8 mouse cellular contexts compared by ENCODE assay signal in the genomic region with DNA sequence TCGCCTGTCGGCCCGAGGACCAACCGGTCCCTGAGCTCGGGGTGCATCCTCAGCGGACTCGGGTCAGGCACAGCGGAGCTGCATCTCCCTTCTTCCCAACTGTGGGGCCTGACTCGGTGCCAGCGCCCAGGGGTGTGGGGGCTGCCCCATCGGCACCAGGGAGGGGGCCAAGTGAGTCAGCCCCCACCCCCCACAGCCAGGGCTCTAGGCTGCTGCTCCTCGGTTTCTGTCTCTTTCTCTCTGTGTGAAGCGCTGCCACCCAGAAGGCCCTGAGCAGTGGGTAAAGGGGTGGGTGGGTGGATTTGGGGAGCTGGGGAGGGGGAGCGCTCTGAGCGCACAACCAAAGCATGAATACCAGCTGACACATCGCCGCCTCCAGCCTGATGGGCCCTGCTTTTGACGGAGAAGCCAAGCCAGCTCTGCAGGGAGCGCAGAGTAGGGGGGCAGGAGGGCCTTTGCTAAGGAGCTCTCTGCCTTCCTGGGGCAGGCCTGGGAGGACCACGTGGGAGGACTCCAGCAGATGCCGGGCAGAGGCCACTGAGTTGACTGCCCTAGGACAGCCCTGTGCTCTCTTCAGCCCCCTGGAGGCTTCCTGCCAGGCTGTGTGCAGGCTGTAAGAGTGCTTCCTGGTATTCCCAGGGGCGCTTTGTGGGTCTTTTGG. TPM values are rescaled to one million over a fixed set of nuclear protein-coding genes. Genes with fewer than 3 reads are reported as not detected.
DNase-seq lines count a peak whose midpoint lies in the region; ATAC-seq lines count a peak whose summit lies in the region.

No protein-coding gene starts in this region.

- H3K36me3 ChIP-seq in heart, embryonic 10.5 days = no peaks in the 10 kb centered on the region
- no peaks in the 10 kb centered on the region for H3K36me3 ChIP-seq in kidney, embryonic 14.5 days (ENCODE audit: control insufficient read depth, insufficient read depth, low read length)
- H3K36me3 ChIP-seq in liver, embryonic 12.5 days = no peaks in the 10 kb centered on the region

- peak; percentile 63 for ATAC-seq in kidney, embryonic 14.5 days (ENCODE audit: low FRiP score, low TSS enrichment)
- no peak for ATAC-seq in liver, embryonic 12.5 days

- DNase-seq in left cerebral cortex, adult 18-20 months (ENCODE audit: low spot score in 2 of 2) = peak; percentile 45 to 65
- DNase-seq in left cerebral cortex, adult 11 months (ENCODE audit: low spot score) = no peak
- peak; percentile 82 for DNase-seq in brain, adult 2 months (ENCODE audit: low read depth, low spot score)
- DNase-seq in heart, embryonic 10.5 days (ENCODE audit: low spot score) = no peak
- peak; percentile 30 for DNase-seq in naive thymus-derived CD4-positive, alpha-beta T cell, adult 2 months (ENCODE audit: low read depth)
- no peak for DNase-seq in adipocyte (ENCODE audit: low spot score)

- peaks cover 97% of the 10 kb centered on the region for H3K27me3 ChIP-seq in heart, embryonic 10.5 days (ENCODE audit: insufficient read depth, poor library complexity, severe bottlenecking)
- peaks cover 67% of the 10 kb centered on the region for H3K27me3 ChIP-seq in kidney, embryonic 14.5 days (ENCODE audit: control insufficient read depth, insufficient read depth, low read length)
- peaks cover 99% of the 10 kb centered on the region for H3K27me3 ChIP-seq in liver, embryonic 12.5 days (replicated peaks)

- peak overlapping the region; percentile 78 for H3K27ac ChIP-seq in heart, embryonic 10.5 days
- H3K27ac ChIP-seq in kidney, embryonic 14.5 days (ENCODE audit: low read depth, low read length) = no peak overlapping the region
- H3K27ac ChIP-seq in liver, embryonic 12.5 days = no peak overlapping the region

- 3% methylated on average over 21 of the region's 22 CpGs for WGBS in heart, embryonic 10.5 days
- WGBS in kidney, embryonic 14.5 days = 2% methylated on average over 20 of the region's 22 CpGs
- 4% methylated on average over 21 of the region's 22 CpGs for WGBS in liver, embryonic 12.5 days (ENCODE audit: insufficient replicate concordance)

- H3K4me2 ChIP-seq in kidney, embryonic 14.5 days (replicated peaks; ENCODE audit: low read depth, low read length) = peak overlapping the region; percentile 99
- peak overlapping the region; percentile 74 for H3K4me2 ChIP-seq in liver, embryonic 12.5 days

- H3K9me3 ChIP-seq in heart, embryonic 10.5 days = no peaks in the 10 kb centered on the region
- no peaks in the 10 kb centered on the region for H3K9me3 ChIP-seq in kidney, embryonic 14.5 days (ENCODE audit: control insufficient read depth, low read length)
- H3K9me3 ChIP-seq in liver, embryonic 12.5 days (replicated peaks) = no peaks in the 10 kb centered on the region

- peak overlapping the region; percentile 74 for H3K4me3 ChIP-seq in heart, embryonic 10.5 days
- H3K4me3 ChIP-seq in kidney, embryonic 14.5 days (ENCODE audit: low read length) = peak overlapping the region; percentile 57
- peak overlapping the region; percentile 54 for H3K4me3 ChIP-seq in liver, embryonic 12.5 days

- peak overlapping the region; percentile 60; the same call in 1 of the 2 replicates for H3K9ac ChIP-seq in kidney, embryonic 14.5 days (ENCODE audit: low read depth, low read length)
- H3K9ac ChIP-seq in liver, embryonic 12.5 days = no peak overlapping the region

- peaks cover 45% of the 10 kb centered on the region for H3K4me1 ChIP-seq in heart, embryonic 10.5 days
- peaks cover 22% of the 10 kb centered on the region for H3K4me1 ChIP-seq in kidney, embryonic 14.5 days (ENCODE audit: control insufficient read depth, insufficient read depth, low read length)
- peaks cover 14% of the 10 kb centered on the region for H3K4me1 ChIP-seq in liver, embryonic 12.5 days

RNA-seq across cellular contexts. Expression of a gene that starts 0.5 kb away (rescaled TPM):
- 10 to 100 TPM; 77.9 to 80.7 TPM for total RNA-seq in left cerebral cortex, adult 18-20 months (2021)
- polyA plus RNA-seq in heart, embryonic 10.5 days (2016; fragmentation: Nextera tagmentation; extraction: Ambion mirVana) = 0.20 and 0.87 TPM in 2 replicates
- 3.2 and 4.3 TPM in 2 replicates for polyA plus RNA-seq in kidney, embryonic 14.5 days (2014; fragmentation: Nextera tagmentation; extraction: Ambion mirVana)
- polyA plus RNA-seq in liver, embryonic 12.5 days (2016; fragmentation: Nextera tagmentation; extraction: Ambion mirVana) = 0.14 TPM in 1 of 2 replicates, not detected in the other

Comparison
In these comparisons a context has a peak if more than half of its experiments do, and no peak if none do; other contexts are left out.
1. DNase-seq: peak in left cerebral cortex, adult 18-20 months (2 of 2), brain, adult 2 months (single experiment) and naive thymus-derived CD4-positive, alpha-beta T cell, adult 2 months (single experiment); none in left cerebral cortex, adult 11 months (single experiment), heart, embryonic 10.5 days (single experiment) and adipocyte (single experiment).
2. Peak in every context shown above with its lines, with median percentiles within 50 percentile points of each other: H3K4me3 ChIP-seq.